Mouse (Mus musculus): ENCODE data around the gene 2010109A12Rik. TPM values are rescaled to one million over a fixed set of nuclear protein-coding genes. Genes with fewer than 3 reads are reported as not detected.

2010109A12Rik gene
- polyA plus RNA-seq, 1 experiment from 2014 or later = 3.0 TPM

GRCm38 (mm10) chr5:93234605-93235004 lies 28.3 kb downstream of the 2010109A12Rik start:
- no peak for TF ChIP-seq CTCF (IDR thresholded peaks at IDR 0.05; ENCODE audit: low read depth)
- ATAC-seq (replicated peaks; ENCODE audit: low FRiP score, low read depth) (no peak), DNase-seq (ENCODE audit: low spot score) (no peak)
- Histone ChIP-seq H3K9me3 (replicated peaks; ENCODE audit: low read length) (no peaks in the 10 kb centered on the region), H3K27ac (no peak overlapping the region), H3K4me3 (replicated peaks; ENCODE audit: low read depth, low read length) (no peak overlapping the region), H3K4me2 (ENCODE audit: low read length) (no peak overlapping the region), H3K9ac (ENCODE audit: low read depth, low read length) (no peak overlapping the region), H3K4me1 (replicated peaks; ENCODE audit: insufficient read depth, low read length) (no peaks in the 10 kb centered on the region), H3K27me3 (ENCODE audit: insufficient read depth, low read length) (no peaks in the 10 kb centered on the region), H3K36me3 (ENCODE audit: insufficient read depth, low read length) (no peaks in the 10 kb centered on the region)
- WGBS = 84% methylated on average over 2 of the region's 2 CpGs

- 83% methylated on average over 3 of the region's 3 CpGs for WGBS
- Histone ChIP-seq H3K4me2 (ENCODE audit: low read length) (no peak overlapping the region), H3K9ac (ENCODE audit: low read depth, low read length) (no peak overlapping the region), H3K27ac (no peak overlapping the region), H3K36me3 (ENCODE audit: insufficient read depth, low read length) (no peaks in the 10 kb centered on the region), H3K4me3 (replicated peaks; ENCODE audit: low read depth, low read length) (no peak overlapping the region), H3K27me3 (ENCODE audit: insufficient read depth, low read length) (no peaks in the 10 kb centered on the region), H3K4me1 (replicated peaks; ENCODE audit: insufficient read depth, low read length) (no peaks in the 10 kb centered on the region), H3K9me3 (replicated peaks; ENCODE audit: low read length) (no peaks in the 10 kb centered on the region)
- DNase-seq (ENCODE audit: low spot score) (no peak), ATAC-seq (replicated peaks; ENCODE audit: low FRiP score, low read depth) (no peak)
- no peak for TF ChIP-seq CTCF (IDR thresholded peaks at IDR 0.05; ENCODE audit: low read depth)
Observed at GRCm38 (mm10) chr5:93235888-93236287, 29.6 kb downstream of the 2010109A12Rik start.

GRCm38 (mm10) chr5:93236541-93236940 lies 30.2 kb downstream of the 2010109A12Rik start:
- Histone ChIP-seq H3K4me3 (replicated peaks; ENCODE audit: low read depth, low read length) (no peak overlapping the region), H3K4me2 (ENCODE audit: low read length) (no peak overlapping the region), H3K9me3 (replicated peaks; ENCODE audit: low read length) (no peaks in the 10 kb centered on the region), H3K9ac (ENCODE audit: low read depth, low read length) (no peak overlapping the region), H3K27me3 (ENCODE audit: insufficient read depth, low read length) (no peaks in the 10 kb centered on the region), H3K36me3 (ENCODE audit: insufficient read depth, low read length) (no peaks in the 10 kb centered on the region), H3K4me1 (replicated peaks; ENCODE audit: insufficient read depth, low read length) (no peaks in the 10 kb centered on the region), H3K27ac (no peak overlapping the region)
- 79% methylated on average over 4 of the region's 4 CpGs for WGBS
- ATAC-seq (replicated peaks; ENCODE audit: low FRiP score, low read depth) (no peak), DNase-seq (ENCODE audit: low spot score) (no peak)
- TF ChIP-seq CTCF (IDR thresholded peaks at IDR 0.05; ENCODE audit: low read depth) = no peak

GRCm38 (mm10) chr5:93239590-93240544 lies 33.5 kb downstream of the 2010109A12Rik start:
- Histone ChIP-seq H3K27ac (no peak overlapping the region), H3K9ac (ENCODE audit: low read depth, low read length) (no peak overlapping the region), H3K4me2 (ENCODE audit: low read length) (no peak overlapping the region), H3K27me3 (ENCODE audit: insufficient read depth, low read length) (no peaks in the 10 kb centered on the region), H3K36me3 (ENCODE audit: insufficient read depth, low read length) (no peaks in the 10 kb centered on the region), H3K9me3 (replicated peaks; ENCODE audit: low read length) (no peaks in the 10 kb centered on the region), H3K4me1 (replicated peaks; ENCODE audit: insufficient read depth, low read length) (no peaks in the 10 kb centered on the region), H3K4me3 (replicated peaks; ENCODE audit: low read depth, low read length) (no peak overlapping the region)
- DNase-seq (ENCODE audit: low spot score) (no peak), ATAC-seq (replicated peaks; ENCODE audit: low FRiP score, low read depth) (no peak)
- WGBS = 75% methylated on average over 8 of the region's 8 CpGs
- TF ChIP-seq CTCF (IDR thresholded peaks at IDR 0.05; ENCODE audit: low read depth) = no peak

GRCm38 (mm10) chr5:93245280-93245679 lies 39.0 kb downstream of the 2010109A12Rik start:
- no peak overlapping the region for H3K27ac ChIP-seq
- ATAC-seq (replicated peaks; ENCODE audit: low FRiP score, low read depth) = no peak
- no peaks in the 10 kb centered on the region for H3K9me3 ChIP-seq (replicated peaks; ENCODE audit: low read length)
- H3K36me3 ChIP-seq (ENCODE audit: insufficient read depth, low read length) = no peaks in the 10 kb centered on the region
- no peak overlapping the region for H3K4me3 ChIP-seq (replicated peaks; ENCODE audit: low read depth, low read length)
- no peak overlapping the region for H3K4me2 ChIP-seq (ENCODE audit: low read length)
- 75% methylated on average over 2 of the region's 2 CpGs for whole genome bisulfite sequencing
- no peak overlapping the region for H3K9ac ChIP-seq (ENCODE audit: low read depth, low read length)
- DNase-seq (ENCODE audit: low spot score) = no peak
- no peaks in the 10 kb centered on the region for H3K27me3 ChIP-seq (ENCODE audit: insufficient read depth, low read length)
- H3K4me1 ChIP-seq (replicated peaks; ENCODE audit: insufficient read depth, low read length) = no peaks in the 10 kb centered on the region
- no peak for TF ChIP-seq CTCF (IDR thresholded peaks at IDR 0.05; ENCODE audit: low read depth)

- Histone ChIP-seq H3K9ac (ENCODE audit: low read depth, low read length) (no peak overlapping the region), H3K27ac (no peak overlapping the region), H3K9me3 (replicated peaks; ENCODE audit: low read length) (no peaks in the 10 kb centered on the region), H3K4me3 (replicated peaks; ENCODE audit: low read depth, low read length) (no peak overlapping the region), H3K4me2 (ENCODE audit: low read length) (no peak overlapping the region), H3K27me3 (ENCODE audit: insufficient read depth, low read length) (no peaks in the 10 kb centered on the region), H3K4me1 (replicated peaks; ENCODE audit: insufficient read depth, low read length) (no peaks in the 10 kb centered on the region), H3K36me3 (ENCODE audit: insufficient read depth, low read length) (no peaks in the 10 kb centered on the region)
- DNase-seq (ENCODE audit: low spot score) (no peak), ATAC-seq (replicated peaks; ENCODE audit: low FRiP score, low read depth) (no peak)
- TF ChIP-seq CTCF (IDR thresholded peaks at IDR 0.05; ENCODE audit: low read depth) = no peak
- 67% methylated on average over 6 of the region's 6 CpGs for WGBS
Observed at GRCm38 (mm10) chr5:93249940-93250578, 43.7 kb downstream of the 2010109A12Rik start.

All from kidney, postnatal 0 days (tissue).